Mouse (Mus musculus): Measurements from ENCODE around the gene Defa37.
"Not testable (repeated sequence)": the region's sequence is repeated elsewhere in the genome, so short reads cannot be mapped to it uniquely, and the experiment has no call there.

The Defa37 gene

DNA sequence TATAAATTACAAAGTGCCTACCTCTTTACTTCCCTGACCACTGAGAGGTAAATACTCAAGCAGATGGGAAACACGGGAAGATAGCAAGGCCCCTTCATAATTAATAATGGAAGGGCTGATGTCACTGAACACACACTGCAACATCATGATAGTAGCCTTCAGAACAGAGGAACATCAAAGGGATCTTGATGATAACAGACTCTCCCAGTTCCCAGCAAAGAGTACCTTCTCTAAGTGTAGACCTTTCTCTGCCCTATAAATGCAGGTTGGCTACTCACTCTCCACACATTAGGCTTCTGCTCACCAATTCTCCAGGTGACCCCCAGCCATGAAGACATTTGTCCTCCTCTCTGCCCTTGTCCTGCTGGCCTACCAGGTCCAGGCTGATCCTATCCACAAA lies at the start of gene Defa37:
TSS of gene Defa37 (plus strand) at position 301 of the 400 bp plus-strand sequence.
- DNase-seq (ENCODE audit: low read depth): not testable (repeated sequence)

DNA sequence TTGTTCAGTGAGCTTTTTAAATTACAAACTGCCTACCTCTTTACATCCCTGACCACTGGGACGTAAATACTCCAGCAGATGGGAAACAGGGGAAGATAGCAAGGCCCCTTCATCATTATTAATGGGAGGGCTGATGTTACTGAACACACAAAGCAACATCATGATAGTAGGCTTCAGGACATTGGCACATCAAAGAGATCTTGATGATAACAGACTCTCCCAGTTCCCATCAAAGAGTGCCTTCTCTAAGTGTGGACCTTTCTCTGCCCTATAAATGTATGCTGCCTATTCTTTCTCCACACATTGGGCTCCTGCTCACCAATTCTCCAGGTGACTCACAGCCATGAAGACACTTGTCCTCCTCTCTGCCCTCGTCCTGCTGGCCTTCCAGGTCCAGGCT lies 36.5 kb upstream of the Defa37 start, which contains the start of gene Defa32:
TSS of gene Defa32 (plus strand) at position 301 of the 400 bp plus-strand sequence.
- not testable (repeated sequence) for DNase-seq (ENCODE audit: low read depth)

DNA sequence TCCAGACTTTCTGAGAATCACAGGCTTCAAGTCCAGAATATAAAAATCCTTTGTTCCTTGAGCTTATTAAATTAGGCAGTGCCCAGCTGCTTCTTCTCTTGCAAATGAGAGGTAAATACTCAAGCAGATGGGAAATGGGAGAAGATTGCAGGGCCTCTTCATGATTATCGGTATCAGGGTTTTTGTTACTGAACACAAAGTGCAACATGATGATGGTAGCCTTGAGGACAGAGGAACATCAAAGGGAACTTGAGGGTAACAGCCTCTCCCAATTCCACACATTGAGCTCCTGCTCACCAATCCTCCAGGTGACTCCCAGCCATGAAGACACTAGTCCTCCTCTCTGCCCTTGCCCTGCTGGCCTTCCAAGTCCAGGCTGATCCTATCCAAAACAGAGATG lies 17.5 kb downstream of the Defa37 start, which contains the start of gene Defa28:
TSS of gene Defa28 (plus strand) at position 301 of the 400 bp plus-strand sequence.
- DNase-seq (ENCODE audit: low read depth): not testable (repeated sequence)

DNA sequence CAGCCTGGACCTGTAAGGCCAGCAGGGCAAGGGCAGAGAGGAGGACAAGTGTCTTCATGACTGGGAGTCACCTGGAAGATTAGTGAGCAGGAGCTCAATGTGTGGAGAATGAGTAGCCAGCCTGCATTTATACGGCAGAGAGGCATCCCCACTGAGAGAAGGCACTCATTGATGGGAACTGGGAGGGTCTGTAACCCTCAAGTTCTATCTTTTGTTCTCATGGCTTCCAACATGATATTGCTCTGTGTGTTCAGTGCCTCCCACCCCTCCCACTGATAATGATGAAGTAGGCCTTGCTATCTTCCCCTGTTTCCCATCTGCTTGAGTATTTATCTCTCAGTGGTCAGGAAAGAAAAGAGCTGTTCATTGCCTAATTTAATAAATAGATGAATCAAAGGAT lies 29.2 kb downstream of the Defa37 start, which contains the start of gene Gm7861:
TSS of gene Gm7861 (minus strand) at position 101 of the 400 bp plus-strand sequence.
- DNase-seq (ENCODE audit: low read depth): not testable (repeated sequence)
